25 mouse cellular contexts compared by ENCODE assay signal in the genomic region with DNA sequence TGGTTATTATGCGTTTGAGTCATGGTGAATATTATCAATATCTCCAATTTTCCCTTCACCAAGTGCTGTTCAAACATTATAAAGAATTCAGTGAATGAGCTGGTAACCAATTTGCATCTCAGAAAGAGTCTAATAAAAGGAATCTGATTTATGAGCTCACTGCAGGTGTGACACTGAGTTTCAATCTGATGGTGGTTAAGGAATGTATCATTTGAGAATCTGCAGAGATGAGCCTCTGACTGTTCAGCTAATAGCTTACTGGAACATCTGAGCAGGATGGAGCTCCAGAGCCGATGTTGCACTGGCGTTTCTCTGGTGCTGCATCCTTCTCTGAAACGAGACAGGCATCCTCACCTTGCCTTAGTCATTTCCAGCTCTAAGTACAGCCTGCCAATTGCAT. TPM values are rescaled to one million over a fixed set of nuclear protein-coding genes. Genes with fewer than 3 reads are reported as not detected.
A peak's percentile ranks its signal among the peaks of the same experiment; 100 is the strongest.
DNase-seq lines count a peak whose midpoint lies in the region; ATAC-seq lines count a peak whose summit lies in the region.
"Had no signal": no experiment of that assay in that cellular context is flagged by ENCODE, and none has a peak within 500 bp of the region (broad histone marks: within the 10 kb centered on the region; RNA-seq: fewer than 3 reads in every experiment).

No protein-coding gene starts in this region.

- peak overlapping the region; percentile 49; the same call in 1 of the 2 replicates for H3K27ac ChIP-seq in midbrain, embryonic 14.5 days (replicated peaks; ENCODE audit: low read depth, low read length)
- no peak overlapping the region for H3K27ac ChIP-seq in midbrain, embryonic 15.5 days
- peak overlapping the region; percentile 28; the same call in 1 of the 2 replicates for H3K27ac ChIP-seq in forebrain, embryonic 15.5 days (replicated peaks)
- H3K27ac ChIP-seq: kidney, embryonic 15.5 days; liver, embryonic 13.5 days; midbrain, embryonic 13.5 days had no signal

- H3K9ac ChIP-seq in midbrain, embryonic 14.5 days (replicated peaks; ENCODE audit: low read length) = no peak overlapping the region
- H3K9ac ChIP-seq in midbrain, embryonic 15.5 days = no peak overlapping the region
- no peak overlapping the region for H3K9ac ChIP-seq in forebrain, embryonic 15.5 days (replicated peaks)
- H3K9ac ChIP-seq: kidney, embryonic 15.5 days; liver, embryonic 13.5 days; midbrain, embryonic 13.5 days had no signal

- no peak for ATAC-seq in midbrain, embryonic 14.5 days (ENCODE audit: low FRiP score, low TSS enrichment)
- no peak for ATAC-seq in midbrain, embryonic 15.5 days (replicated peaks)
- no peak for ATAC-seq in forebrain, embryonic 15.5 days (replicated peaks)
- ATAC-seq: midbrain, embryonic 13.5 days had no signal

- H3K4me2 ChIP-seq in midbrain, embryonic 14.5 days (ENCODE audit: low read length) = no peak overlapping the region
- no peak overlapping the region for H3K4me2 ChIP-seq in midbrain, embryonic 15.5 days
- H3K4me2 ChIP-seq in forebrain, embryonic 15.5 days (replicated peaks) = no peak overlapping the region
- H3K4me2 ChIP-seq: kidney, embryonic 15.5 days; liver, embryonic 13.5 days; midbrain, embryonic 13.5 days had no signal

- no peaks in the 10 kb centered on the region for H3K4me1 ChIP-seq in midbrain, embryonic 14.5 days (ENCODE audit: control insufficient read depth, insufficient read depth, low read length)
- peaks cover 9% of the 10 kb centered on the region; the same call in 1 of the 2 replicates for H3K4me1 ChIP-seq in midbrain, embryonic 15.5 days
- H3K4me1 ChIP-seq in forebrain, embryonic 15.5 days = peaks cover 7% of the 10 kb centered on the region; the same call in 1 of the 2 replicates

- no peaks in the 10 kb centered on the region for H3K9me3 ChIP-seq in midbrain, embryonic 14.5 days (ENCODE audit: control insufficient read depth, low read length)
- H3K9me3 ChIP-seq in midbrain, embryonic 15.5 days = no peaks in the 10 kb centered on the region
- no peaks in the 10 kb centered on the region for H3K9me3 ChIP-seq in forebrain, embryonic 15.5 days
- H3K9me3 ChIP-seq: kidney, embryonic 15.5 days; liver, embryonic 13.5 days; midbrain, embryonic 13.5 days had no signal

- H3K36me3 ChIP-seq in midbrain, embryonic 14.5 days (ENCODE audit: control insufficient read depth, insufficient read depth, low read length) = no peaks in the 10 kb centered on the region
- H3K36me3 ChIP-seq in midbrain, embryonic 15.5 days (replicated peaks) = no peaks in the 10 kb centered on the region
- H3K36me3 ChIP-seq in forebrain, embryonic 15.5 days = no peaks in the 10 kb centered on the region
- H3K36me3 ChIP-seq: kidney, embryonic 15.5 days; liver, embryonic 13.5 days; midbrain, embryonic 13.5 days had no signal

- no peak overlapping the region for H3K4me3 ChIP-seq in midbrain, embryonic 14.5 days (replicated peaks; ENCODE audit: low read depth, low read length)
- no peak overlapping the region for H3K4me3 ChIP-seq in midbrain, embryonic 15.5 days
- H3K4me3 ChIP-seq in forebrain, embryonic 15.5 days = no peak overlapping the region
- H3K4me3 ChIP-seq: kidney, embryonic 15.5 days; left cerebral cortex, adult 2 months; liver, embryonic 13.5 days; midbrain, embryonic 13.5 days; myocyte had no signal

- no peaks in the 10 kb centered on the region for H3K27me3 ChIP-seq in midbrain, embryonic 14.5 days (ENCODE audit: control insufficient read depth, insufficient read depth, low read length)
- H3K27me3 ChIP-seq in midbrain, embryonic 15.5 days (replicated peaks) = no peaks in the 10 kb centered on the region
- no peaks in the 10 kb centered on the region for H3K27me3 ChIP-seq in forebrain, embryonic 15.5 days
- H3K27me3 ChIP-seq: kidney, embryonic 15.5 days; liver, embryonic 13.5 days; midbrain, embryonic 13.5 days had no signal

- WGBS in midbrain, embryonic 14.5 days = 83% methylated on average over 4 of the region's 4 CpGs
- WGBS in midbrain, embryonic 15.5 days = 69% methylated on average over 4 of the region's 4 CpGs
- 73% methylated on average over 4 of the region's 4 CpGs for WGBS in forebrain, embryonic 15.5 days

- intact Hi-C loops in heart, postnatal 14 days (cut with DNase I) = no loop called here

- peak; percentile 73 for DNase-seq in heart, adult 11 months
- DNase-seq in heart, postnatal 14 days = no peak
- DNase-seq in midbrain, embryonic 14.5 days = no peak
- no peak for DNase-seq in ovary, postnatal 10 days (ENCODE audit: low spot score)
- DNase-seq in retina, postnatal 1 day = no peak
- DNase-seq: adrenal gland, postnatal 10 days; cerebellum, adult 8-10 months; gastrocnemius, postnatal 14 days; heart, adult 18-20 months; heart, postnatal 36 days; kidney, adult 11 months; kidney, postnatal 36 days; layer of hippocampus, adult 9-11 months; liver, embryonic 13.5 days; lung, adult 2 months; lung, postnatal 14 days; thymus, postnatal 14 days had no signal

RNA-seq across cellular contexts. Expression of a gene that starts 17.9 kb away (rescaled TPM):
- 10 to 100 TPM; 20.9 to 25.7 TPM for total RNA-seq in heart, postnatal 14 days (2021)
- polyA plus RNA-seq in midbrain, embryonic 14.5 days (2014; fragmentation: Nextera tagmentation; extraction: Ambion mirVana) = 4.8 and 5.0 TPM in 2 replicates
- 4.2 and 4.3 TPM in 2 replicates for polyA plus RNA-seq in midbrain, embryonic 15.5 days (2015; fragmentation: Nextera tagmentation; extraction: Ambion mirVana)
- polyA plus RNA-seq in forebrain, embryonic 15.5 days (2015; fragmentation: Nextera tagmentation; extraction: Ambion mirVana) = 3.6 and 4.6 TPM in 2 replicates
- total RNA-seq: megakaryocyte progenitor cell, adult 5-6 weeks; MEL had no signal
